Mouse (Mus musculus) intestine, embryonic 14.5 days (tissue): ENCODE data around the gene Dusp1. TPM values are rescaled to one million over a fixed set of nuclear protein-coding genes. Genes with fewer than 3 reads are reported as not detected.

Experiments used
- ATAC-seq: fragments of 200-750 bp; cut with Nextera tagmentation; replicated peaks from 2 replicates; pipeline ENCODE4 v1.8.0; 2017; ENCODE audit warnings: low read depth, moderate number of reproducible peaks, moderate TSS enrichment, moderate library complexity; ENCODE audit not compliant: low FRiP score, low TSS enrichment
- DNase-seq: peaks from one replicate; pipeline ENCODE4 v3.0.0-alpha.2; 2018; ENCODE audit warnings: low spot score
- H3K27ac ChIP-seq: fragments of 300-500 bp; sonication (generic); 2 replicates; pipeline ENCODE4 v1.5.1; 2014; ENCODE audit warnings: low read depth, mild to moderate bottlenecking, control low read depth
- H3K27me3 ChIP-seq: fragments of 300-500 bp; sonication (generic); replicated peaks from 2 replicates; pipeline ENCODE4 v1.6.1; 2014; ENCODE audit warnings: low read length, control low read depth; ENCODE audit not compliant: control insufficient read depth, insufficient read depth
- H3K36me3 ChIP-seq: fragments of 300-500 bp; sonication (generic); 2 replicates; pipeline ENCODE4 v1.6.1; 2014; ENCODE audit warnings: low read length, control low read depth; ENCODE audit not compliant: control insufficient read depth, insufficient read depth
- H3K4me1 ChIP-seq: fragments of 300-500 bp; sonication (generic); replicated peaks from 2 replicates; pipeline ENCODE4 v1.6.1; 2014; ENCODE audit warnings: low read length, control low read depth, mixed read lengths; ENCODE audit not compliant: control insufficient read depth, insufficient read depth
- H3K4me2 ChIP-seq: fragments of 300-500 bp; sonication (generic); 2 replicates; pipeline ENCODE4 v1.6.1; 2014; ENCODE audit warnings: low read length
- H3K4me3 ChIP-seq: fragments of 300-500 bp; sonication (generic); 2 replicates; pipeline ENCODE4 v1.5.1; 2014; ENCODE audit warnings: low read depth, low read length, control low read depth, mixed read lengths
- H3K9ac ChIP-seq: fragments of 300-500 bp; sonication (generic); 2 replicates; pipeline ENCODE4 v1.6.1; 2014; ENCODE audit warnings: mild to moderate bottlenecking, low read length
- H3K9me3 ChIP-seq: fragments of 300-500 bp; sonication (generic); 2 replicates; pipeline ENCODE4 v1.6.1; 2016; ENCODE audit warnings: low read length, control low read depth; ENCODE audit not compliant: control insufficient read depth
- WGBS: fragments of 180-500 bp; shearing (Covaris S2); extraction: QIAGEN DNeasy Blood & Tissue Kit; methylation state at CpG from one replicate; pipeline ENCODE4 v1.1.7; 2014; 5-methylcytosine and 5-hydroxymethylcytosine counted together
- polyA plus RNA-seq: library from polyadenylated mRNA; unstranded; fragments of >200 nt; fragmentation: Nextera tagmentation; extraction: Ambion mirVana; gene quantifications from 2 replicates; pipeline ENCODE4 v1.2.1, GENCODE M21; 2014

The Dusp1 gene
- polyA plus RNA-seq, 1 experiment from 2014 or later, result 17.0 TPM

- 56% methylated on average over 6 of the region's 6 CpGs for WGBS
- H3K27ac ChIP-seq, result no peak overlapping the region
- H3K27me3 ChIP-seq, result no peaks in the 10 kb centered on the region
- H3K4me3 ChIP-seq, result no peak overlapping the region
- no peak overlapping the region for H3K9ac ChIP-seq
- DNase-seq, result no peak
- no peak for ATAC-seq
- H3K36me3 ChIP-seq, result peaks cover 9% of the 10 kb centered on the region
- H3K9me3 ChIP-seq, result no peaks in the 10 kb centered on the region
- peaks cover 9% of the 10 kb centered on the region; the same call in 1 of the 2 replicates for H3K4me1 ChIP-seq
- H3K4me2 ChIP-seq, result no peak overlapping the region
Measured at GRCm38 (mm10) chr17:26601926-26602325, 40.0 kb upstream of the Dusp1 start.

GRCm38 (mm10) chr17:26601514-26601913, 39.6 kb upstream of the Dusp1 start:
- no peaks in the 10 kb centered on the region for H3K27me3 ChIP-seq
- H3K27ac ChIP-seq, result no peak overlapping the region
- ATAC-seq (no peak), DNase-seq (no peak)
- WGBS, result 75% methylated on average over 6 of the region's 6 CpGs
- H3K4me3 ChIP-seq, result no peak overlapping the region
- peaks cover 12% of the 10 kb centered on the region; the same call in 1 of the 2 replicates for H3K4me1 ChIP-seq
- H3K9ac ChIP-seq, result no peak overlapping the region
- peaks cover 4% of the 10 kb centered on the region for H3K36me3 ChIP-seq
- H3K9me3 ChIP-seq, result no peaks in the 10 kb centered on the region
- no peak overlapping the region for H3K4me2 ChIP-seq

GRCm38 (mm10) chr17:26600913-26601447, 39.1 kb upstream of the Dusp1 start:
- Histone ChIP-seq H3K4me1 (peaks cover 15% of the 10 kb centered on the region; the same call in 1 of the 2 replicates), H3K36me3 (peaks cover 4% of the 10 kb centered on the region), H3K4me2 (no peak overlapping the region), H3K9ac (no peak overlapping the region), H3K9me3 (no peaks in the 10 kb centered on the region), H3K27me3 (no peaks in the 10 kb centered on the region), H3K4me3 (no peak overlapping the region), H3K27ac (no peak overlapping the region)
- DNase-seq, result no peak
- 58% methylated on average over 17 of the region's 17 CpGs for WGBS
- no peak for ATAC-seq

GRCm38 (mm10) chr17:26598845-26599244, 36.9 kb upstream of the Dusp1 start:
- ATAC-seq, result no peak
- H3K9me3 ChIP-seq, result no peaks in the 10 kb centered on the region

GRCm38 (mm10) chr17:26596856-26597481, 35.0 kb upstream of the Dusp1 start:
- Histone ChIP-seq H3K9ac (no peak overlapping the region), H3K4me1 (peaks cover 25% of the 10 kb centered on the region), H3K27ac (no peak overlapping the region), H3K4me2 (no peak overlapping the region), H3K27me3 (no peaks in the 10 kb centered on the region), H3K4me3 (no peak overlapping the region), H3K9me3 (no peaks in the 10 kb centered on the region), H3K36me3 (peaks cover 6% of the 10 kb centered on the region)
- DNase-seq, result no peak
- ATAC-seq, result no peak
- WGBS, result 83% methylated on average over 6 of the region's 6 CpGs

More at GRCm38 (mm10) chr17:26598845-26599244, 36.9 kb upstream of the Dusp1 start:
- no peak overlapping the region for H3K9ac ChIP-seq
- no peaks in the 10 kb centered on the region for H3K27me3 ChIP-seq
- H3K4me1 ChIP-seq, result peaks cover 28% of the 10 kb centered on the region
- no peak overlapping the region for H3K4me3 ChIP-seq
- H3K27ac ChIP-seq, result no peak overlapping the region
- WGBS, result 94% methylated on average over 5 of the region's 5 CpGs
- no peak overlapping the region for H3K4me2 ChIP-seq
- H3K36me3 ChIP-seq, result no peaks in the 10 kb centered on the region; the same call in 1 of the 2 replicates
- DNase-seq, result no peak

- H3K9me3 ChIP-seq, result no peaks in the 10 kb centered on the region
- H3K4me2 ChIP-seq, result no peak overlapping the region
- ATAC-seq (no peak), DNase-seq (no peak)
- WGBS, result 65% methylated on average over 7 of the region's 7 CpGs
- H3K4me1 ChIP-seq, result peaks cover 23% of the 10 kb centered on the region
- H3K36me3 ChIP-seq, result peaks cover 6% of the 10 kb centered on the region
- peak overlapping the region; percentile 44 for H3K27ac ChIP-seq
- H3K9ac ChIP-seq, result no peak overlapping the region
- no peaks in the 10 kb centered on the region for H3K27me3 ChIP-seq
- no peak overlapping the region for H3K4me3 ChIP-seq
Measured at GRCm38 (mm10) chr17:26596168-26596658, 34.3 kb upstream of the Dusp1 start.

GRCm38 (mm10) chr17:26595448-26596167, 33.7 kb upstream of the Dusp1 start:
- 57% methylated on average over 7 of the region's 7 CpGs for WGBS
- ATAC-seq (no peak), DNase-seq (no peak)

GRCm38 (mm10) chr17:26594958-26595357, 33.0 kb upstream of the Dusp1 start:
- no peak overlapping the region for H3K9ac ChIP-seq
- peaks cover 19% of the 10 kb centered on the region for H3K4me1 ChIP-seq
- peak overlapping the region; percentile 39; the same call in 1 of the 2 replicates for H3K27ac ChIP-seq
- 74% methylated on average over 7 of the region's 7 CpGs for WGBS
- peaks cover 6% of the 10 kb centered on the region for H3K36me3 ChIP-seq
- DNase-seq, result no peak
- no peaks in the 10 kb centered on the region for H3K9me3 ChIP-seq
- no peak for ATAC-seq
- no peak overlapping the region for H3K4me2 ChIP-seq
- no peaks in the 10 kb centered on the region for H3K27me3 ChIP-seq
- no peak overlapping the region for H3K4me3 ChIP-seq

More at GRCm38 (mm10) chr17:26595448-26596167, 33.7 kb upstream of the Dusp1 start:
- Histone ChIP-seq H3K27me3 (no peaks in the 10 kb centered on the region), H3K9ac (no peak overlapping the region), H3K4me2 (no peak overlapping the region), H3K4me3 (no peak overlapping the region), H3K9me3 (no peaks in the 10 kb centered on the region), H3K27ac (peak overlapping the region; percentile 39), H3K4me1 (peaks cover 19% of the 10 kb centered on the region), H3K36me3 (peaks cover 6% of the 10 kb centered on the region)
